Comparison of ENCODE assay signal across 7 mouse cellular contexts in genomic region chr10:23788056-23788600, GRCm38 (mm10). TPM values are rescaled to one million over a fixed set of nuclear protein-coding genes. Genes with fewer than 3 reads are reported as not detected.
DNase-seq lines count a peak whose midpoint lies in the region; ATAC-seq lines count a peak whose summit lies in the region.

No protein-coding gene starts in this region.

- peaks cover 37% of the 10 kb centered on the region for H3K4me1 ChIP-seq in forebrain, embryonic 13.5 days
- peaks cover 15% of the 10 kb centered on the region for H3K4me1 ChIP-seq in liver, embryonic 11.5 days (replicated peaks; ENCODE audit: control insufficient read depth, insufficient read depth, low read length)

- DNase-seq in thymus, postnatal 14 days = peak; percentile 7
- DNase-seq in thymus, postnatal 4 days = no peak
- no peak for DNase-seq in liver, embryonic 11.5 days (ENCODE audit: low spot score)
- no peak for DNase-seq in right cerebral cortex, adult 2 months (ENCODE audit: low spot score in 2 of 2)
- no peak for DNase-seq in layer of hippocampus, adult 9-10 months (ENCODE audit: low spot score)
- DNase-seq in spleen, adult 12 weeks (ENCODE audit: low spot score) = no peak

- H3K4me2 ChIP-seq in forebrain, embryonic 13.5 days = peak overlapping the region; percentile 77
- peak overlapping the region; percentile 86 for H3K4me2 ChIP-seq in liver, embryonic 11.5 days

- 13% methylated on average over 8 of the region's 8 CpGs for WGBS in forebrain, embryonic 13.5 days
- 7% methylated on average over 8 of the region's 8 CpGs for WGBS in liver, embryonic 11.5 days

- peaks cover 27% of the 10 kb centered on the region for H3K36me3 ChIP-seq in forebrain, embryonic 13.5 days (ENCODE audit: poor library complexity, severe bottlenecking)
- peaks cover 18% of the 10 kb centered on the region for H3K36me3 ChIP-seq in liver, embryonic 11.5 days (ENCODE audit: control insufficient read depth, insufficient read depth, low read length)

- ATAC-seq in forebrain, embryonic 13.5 days = no peak
- ATAC-seq in liver, embryonic 11.5 days (replicated peaks; ENCODE audit: low FRiP score) = no peak

- H3K4me3 ChIP-seq in forebrain, embryonic 13.5 days = peak overlapping the region; percentile 88
- H3K4me3 ChIP-seq in liver, embryonic 11.5 days (ENCODE audit: low read depth, low read length) = peak overlapping the region; percentile 78

- H3K27ac ChIP-seq in forebrain, embryonic 13.5 days = peak overlapping the region; percentile 69; the same call in 1 of the 2 replicates
- peak overlapping the region; percentile 87 for H3K27ac ChIP-seq in liver, embryonic 11.5 days (ENCODE audit: low read depth, low read length)

- H3K9me3 ChIP-seq in forebrain, embryonic 13.5 days (replicated peaks) = no peaks in the 10 kb centered on the region
- no peaks in the 10 kb centered on the region for H3K9me3 ChIP-seq in liver, embryonic 11.5 days (ENCODE audit: control insufficient read depth, low read length)

- H3K27me3 ChIP-seq in forebrain, embryonic 13.5 days = no peaks in the 10 kb centered on the region
- H3K27me3 ChIP-seq in liver, embryonic 11.5 days (replicated peaks; ENCODE audit: control insufficient read depth, insufficient read depth, low read length) = no peaks in the 10 kb centered on the region

- peak overlapping the region; percentile 83 for H3K9ac ChIP-seq in forebrain, embryonic 13.5 days
- H3K9ac ChIP-seq in liver, embryonic 11.5 days (ENCODE audit: low read depth, low read length) = peak overlapping the region; percentile 89

RNA-seq across cellular contexts. Expression of gene Rps12, which starts 1.1 kb away (rescaled TPM):
- polyA plus RNA-seq in forebrain, embryonic 13.5 days (2015; fragmentation: Nextera tagmentation; extraction: Ambion mirVana) = 142 and 148 TPM in 2 replicates
- polyA plus RNA-seq in liver, embryonic 11.5 days (2014; fragmentation: Nextera tagmentation; extraction: Ambion mirVana) = 260 and 303 TPM in 2 replicates

RNA-seq across cellular contexts. Expression of gene Slc18b1, which starts 8.7 kb away (rescaled TPM):
- polyA plus RNA-seq in forebrain, embryonic 13.5 days (2015; fragmentation: Nextera tagmentation; extraction: Ambion mirVana) = 15.9 and 16.7 TPM in 2 replicates
- 5.6 and 6.3 TPM in 2 replicates for polyA plus RNA-seq in liver, embryonic 11.5 days (2014; fragmentation: Nextera tagmentation; extraction: Ambion mirVana)
